Mouse (Mus musculus) testis, adult 2 months (tissue): ENCODE data around the gene Glul. TPM values are rescaled to one million over a fixed set of nuclear protein-coding genes. Genes with fewer than 3 reads are reported as not detected.

Experiments used
- H3K27ac ChIP-seq: fragments of 200-500 bp; 2 replicates; pipeline ENCODE4 v1.5.1; 2012; ENCODE audit warnings: low read depth, low read length; ENCODE audit not compliant: control insufficient read depth, insufficient read depth
- H3K27me3 ChIP-seq: fragments of 200-500 bp; 2 replicates; pipeline ENCODE4 v1.6.1; 2012; ENCODE audit warnings: mild to moderate bottlenecking, low read length, moderate library complexity; ENCODE audit not compliant: control insufficient read depth, insufficient read depth
- H3K36me3 ChIP-seq: fragments of 200-500 bp; 2 replicates; pipeline ENCODE4 v1.6.1; 2012; ENCODE audit warnings: mild to moderate bottlenecking, low read length; ENCODE audit not compliant: control insufficient read depth, insufficient read depth
- H3K4me1 ChIP-seq: fragments of 200-500 bp; 2 replicates; pipeline ENCODE4 v1.6.1; 2012; ENCODE audit warnings: low read length; ENCODE audit not compliant: control insufficient read depth, insufficient read depth
- H3K4me3 ChIP-seq: fragments of 200-500 bp; 2 replicates; pipeline ENCODE4 v1.5.1; 2012; ENCODE audit warnings: low read depth, mild to moderate bottlenecking, low read length, moderate library complexity, mixed read lengths; ENCODE audit not compliant: control insufficient read depth
- CTCF ChIP-seq: fragments of 200-500 bp; IDR thresholded peaks from 2 replicates; pipeline ENCODE4 v1.5.1; 2012; ENCODE audit warnings: low read depth, mild to moderate bottlenecking, inconsistent platforms, low read length, moderate library complexity; ENCODE audit not compliant: control insufficient read depth, insufficient read depth, insufficient replicate concordance
- POLR2A ChIP-seq: fragments of 200-500 bp; IDR thresholded peaks from 2 replicates; pipeline ENCODE4 v1.6.1; 2012; ENCODE audit warnings: low read depth, mild to moderate bottlenecking, inconsistent platforms, low read length, moderate library complexity; ENCODE audit not compliant: control insufficient read depth
- polyA plus RNA-seq: library from polyadenylated mRNA; depleted of rRNA; stranded (reverse); fragments of >200 nt; gene quantifications from 2 replicates; pipeline ENCODE4 v1.2.3, GENCODE M21; 2012; rRNA removed

Glul gene
- polyA plus RNA-seq, 1 experiment, result 633 TPM

DNA sequence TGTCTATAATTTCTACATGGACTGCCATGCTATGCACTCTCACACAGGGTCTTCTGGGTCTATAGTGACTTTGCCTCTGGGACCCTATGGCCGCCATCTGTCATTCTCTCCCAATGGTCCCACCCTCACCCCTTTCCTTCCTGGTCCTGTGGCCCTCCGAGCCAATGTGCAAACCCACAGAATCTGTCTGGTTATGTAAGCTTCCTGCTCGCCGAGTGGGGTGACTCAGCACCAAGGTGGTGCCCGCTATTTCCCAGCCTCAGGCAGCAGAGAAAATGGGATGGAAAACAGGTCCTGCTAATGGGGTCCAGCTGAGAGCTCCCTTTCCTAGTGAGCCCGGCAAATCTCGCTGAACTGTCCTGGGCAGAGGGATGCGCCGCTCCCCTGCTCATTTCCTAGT lies 53.5 kb downstream of the Glul start:
- Histone ChIP-seq H3K36me3 (no peaks in the 10 kb centered on the region), H3K27me3 (no peaks in the 10 kb centered on the region), H3K27ac (no peak overlapping the region), H3K4me3 (no peak overlapping the region), H3K4me1 (no peaks in the 10 kb centered on the region)
- no peak for TF ChIP-seq POLR2A

DNA sequence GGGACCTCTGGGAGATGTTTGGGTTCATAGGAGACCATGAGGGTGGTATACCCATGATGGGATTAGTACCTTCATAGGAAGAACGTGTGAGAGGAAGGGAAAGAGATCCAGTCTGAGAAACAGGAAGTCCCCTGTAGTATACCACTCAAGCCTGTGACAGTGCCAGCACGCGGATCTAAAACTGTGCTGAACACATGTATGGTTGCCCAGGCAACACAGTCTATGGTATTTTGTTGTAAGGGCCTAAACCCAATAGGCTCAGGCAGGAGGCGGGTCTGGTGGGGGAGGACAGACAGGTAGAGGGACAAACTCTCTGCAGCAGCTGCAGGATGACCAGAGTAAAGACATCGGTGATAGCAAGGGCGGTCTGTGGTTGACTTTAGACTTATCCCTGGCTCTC lies 54.1 kb downstream of the Glul start:
- no peaks in the 10 kb centered on the region for H3K27me3 ChIP-seq
- H3K36me3 ChIP-seq, result no peaks in the 10 kb centered on the region
- H3K4me1 ChIP-seq, result no peaks in the 10 kb centered on the region
- no peak overlapping the region for H3K27ac ChIP-seq
- TF ChIP-seq CTCF, result no peak
- H3K4me3 ChIP-seq, result no peak overlapping the region

DNA sequence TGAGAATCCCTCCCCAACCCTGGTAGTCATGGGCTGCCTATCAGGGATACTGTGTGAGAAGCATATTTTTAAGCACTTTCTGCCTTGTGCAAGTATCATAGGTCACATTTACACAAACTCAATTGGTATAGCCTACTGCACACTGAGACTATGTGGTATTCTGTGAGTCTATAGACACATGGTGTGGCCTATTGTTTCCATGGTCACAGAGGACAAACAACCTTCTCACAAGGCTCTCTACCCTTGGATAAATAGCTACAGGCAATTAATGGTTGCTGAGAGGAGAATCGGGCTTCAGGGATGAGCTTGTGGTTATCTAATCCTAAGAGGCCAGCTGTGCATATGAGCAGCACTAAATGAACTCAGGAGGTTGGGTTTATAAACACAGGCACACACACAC lies 58.1 kb downstream of the Glul start:
- Histone ChIP-seq H3K36me3 (no peaks in the 10 kb centered on the region), H3K27ac (no peak overlapping the region), H3K4me3 (no peak overlapping the region), H3K4me1 (no peaks in the 10 kb centered on the region), H3K27me3 (no peaks in the 10 kb centered on the region)
- TF ChIP-seq POLR2A, result no peak
- TF ChIP-seq CTCF, result no peak

Other genes starting within 250 kb of the Glul start
- 0.06 and 0.12 TPM in 2 replicates for gene Rgs8, start 246.9 kb upstream of the Glul start, polyA plus RNA-seq
- gene Rgs16, start 159.6 kb upstream of the Glul start, polyA plus RNA-seq, result 0.89 and 1.1 TPM in 2 replicates
- gene Rnasel, start 150.5 kb upstream of the Glul start, polyA plus RNA-seq, result 1.7 and 1.8 TPM in 2 replicates
- 21.2 and 22.6 TPM in 2 replicates for gene Rgsl1, start 55.8 kb upstream of the Glul start, polyA plus RNA-seq
- gene Teddm1b, start 25.6 kb upstream of the Glul start, polyA plus RNA-seq, result 0.05 TPM in 1 of 2 replicates, not detected in the other
- gene Teddm1a, start 8.2 kb upstream of the Glul start, polyA plus RNA-seq, result not detected in 2 replicates
- gene Teddm2, start 284 bp downstream of the Glul start, polyA plus RNA-seq, result 4.8 and 5.6 TPM in 2 replicates